Mouse (Mus musculus): ENCODE data around the gene Zbtb37. TPM values are rescaled to one million over a fixed set of nuclear protein-coding genes. Genes with fewer than 3 reads are reported as not detected.

The Zbtb37 gene
- total and polyA plus RNA-seq, 3 experiments = 0.21 to 11.1 (median 8.5) TPM

DNA sequence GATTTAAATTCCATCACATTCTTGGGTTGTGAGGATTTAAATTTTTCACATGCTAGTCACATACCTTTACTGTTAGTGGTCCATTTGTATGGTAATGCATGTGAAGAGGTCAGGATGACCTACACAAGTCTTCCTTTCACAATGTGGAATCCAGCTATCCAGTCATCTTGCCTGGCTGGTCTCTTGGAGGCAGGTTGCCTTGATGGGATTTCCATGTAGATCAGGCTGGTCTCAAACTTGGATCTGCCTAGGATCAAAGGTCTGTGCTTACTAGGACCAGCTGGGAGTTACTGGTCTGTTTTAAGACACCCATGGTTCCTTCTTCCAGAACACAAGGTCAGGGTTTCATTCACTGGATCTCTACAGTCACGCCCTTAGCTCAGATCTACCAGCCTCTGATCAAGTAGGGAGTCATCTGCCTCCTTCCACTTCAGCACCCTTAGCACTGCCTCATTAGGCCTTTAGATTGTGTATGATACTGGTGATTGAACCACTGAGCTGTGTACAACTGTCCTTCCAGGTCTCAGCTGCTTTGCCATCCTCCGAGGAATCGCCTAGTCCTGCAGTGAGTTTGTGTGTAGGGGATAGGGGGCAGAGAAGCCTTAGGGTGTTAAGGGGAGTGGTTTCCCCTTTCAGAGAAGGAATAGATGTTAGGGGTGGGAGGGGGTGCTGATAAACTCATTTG lies 5.2 kb upstream of the Zbtb37 start:
- ATAC-seq (ENCODE audit: extremely low read depth, insufficient number of reproducible peaks, low FRiP score, poor library complexity, severe bottlenecking) = peak; percentile 58
- Histone ChIP-seq H3K27me3 (ENCODE audit: insufficient read depth, low read length) (no peaks in the 10 kb centered on the region), H3K9me3 (replicated peaks) (no peaks in the 10 kb centered on the region), H3K4me3 (ENCODE audit: low read depth, low read length) (no peak overlapping the region), H3K36me3 (replicated peaks) (peaks cover 76% of the 10 kb centered on the region), H3K4me1 (ENCODE audit: insufficient read depth, low read depth, low read length) (peaks cover 16% of the 10 kb centered on the region)
- TF ChIP-seq CTCF (IDR thresholded peaks at IDR 0.05; ENCODE audit: low read depth, low read length) = no peak
- TF ChIP-seq POLR2AphosphoS5 (IDR thresholded peaks at IDR 0.05; ENCODE audit: insufficient replicate concordance, low read depth, low read length) = peak; percentile 98
- DNase-seq (ENCODE audit: low spot score) = peak; percentile 4

DNA sequence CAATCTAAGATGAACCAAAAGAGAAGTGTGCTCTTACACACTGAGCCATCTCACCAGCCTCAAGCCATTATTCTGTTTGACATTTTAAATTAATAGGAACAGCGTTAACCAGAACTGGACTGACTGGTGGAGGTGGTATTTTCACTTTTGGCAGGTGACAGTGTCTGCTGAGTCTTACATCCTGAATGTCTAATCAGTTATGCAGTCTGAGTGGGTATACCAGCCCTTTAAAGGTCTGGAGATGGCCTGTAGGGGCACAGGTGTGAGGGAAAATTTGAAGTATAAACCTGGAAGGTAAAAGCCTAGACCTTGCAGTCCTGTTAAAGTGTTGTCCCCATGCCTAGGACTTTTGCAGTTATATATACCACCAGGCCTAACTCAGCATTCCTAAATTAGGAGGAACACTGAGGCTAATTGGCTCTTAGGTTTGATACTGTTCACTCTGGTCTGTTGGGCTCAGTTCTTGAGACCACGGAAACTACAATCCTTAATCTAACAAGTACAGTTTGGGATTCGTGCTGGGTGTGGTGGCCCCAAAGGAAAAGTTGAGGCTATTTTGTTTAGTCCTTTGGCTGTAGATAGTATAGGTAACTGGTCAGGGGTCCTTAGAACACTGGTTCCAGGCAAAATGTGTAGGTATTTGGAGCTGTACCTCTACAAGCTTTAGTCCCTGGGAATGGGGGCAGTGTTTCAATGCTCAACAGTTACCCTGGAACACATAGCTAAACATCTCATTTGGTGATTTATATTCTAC lies 4.5 kb upstream of the Zbtb37 start:
- Histone ChIP-seq H3K27me3 (ENCODE audit: insufficient read depth, low read length) (no peaks in the 10 kb centered on the region), H3K36me3 (replicated peaks) (peaks cover 68% of the 10 kb centered on the region), H3K4me1 (ENCODE audit: insufficient read depth, low read depth, low read length) (peaks cover 17% of the 10 kb centered on the region), H3K9me3 (replicated peaks) (no peaks in the 10 kb centered on the region), H3K4me3 (ENCODE audit: low read depth, low read length) (no peak overlapping the region)
- TF ChIP-seq TAL1 (conservative IDR thresholded peaks at IDR 0.05; ENCODE audit: low read depth, low read length) (no peak), GATA1 (IDR thresholded peaks at IDR 0.05; ENCODE audit: borderline replicate concordance, low read length) (no peak), POLR2AphosphoS5 (IDR thresholded peaks at IDR 0.05; ENCODE audit: insufficient replicate concordance, low read depth, low read length) (no peak), GATA2 (IDR thresholded peaks at IDR 0.05; ENCODE audit: borderline replicate concordance, low read depth, low read length) (no peak), CTCF (IDR thresholded peaks at IDR 0.05; ENCODE audit: low read depth, low read length) (no peak)
- ATAC-seq (ENCODE audit: extremely low read depth, insufficient number of reproducible peaks, low FRiP score, poor library complexity, severe bottlenecking) (no peak), DNase-seq (ENCODE audit: low spot score) (no peak)

DNA sequence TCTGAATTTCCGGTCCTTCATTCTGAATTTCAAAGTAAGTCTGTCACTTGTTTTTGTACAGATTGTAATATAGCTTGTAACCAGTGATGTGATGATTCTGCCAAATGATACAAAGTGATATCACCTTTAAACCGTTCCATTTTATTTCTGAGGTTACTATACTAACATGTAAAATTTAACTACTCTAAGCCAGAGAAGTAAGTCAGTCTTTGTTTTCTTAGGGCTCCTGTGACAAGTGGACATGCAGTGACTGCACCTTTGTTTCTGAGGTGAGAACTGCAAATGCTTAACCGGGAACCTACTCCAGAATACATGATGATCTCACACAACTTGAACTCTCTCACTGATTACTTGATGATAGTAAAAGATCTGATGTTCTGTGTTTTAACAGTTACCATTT lies 3.4 kb upstream of the Zbtb37 start:
- no peak for ATAC-seq (ENCODE audit: extremely low read depth, insufficient number of reproducible peaks, low FRiP score, poor library complexity, severe bottlenecking)
- Histone ChIP-seq H3K9me3 (replicated peaks) (no peaks in the 10 kb centered on the region), H3K27me3 (ENCODE audit: insufficient read depth, low read length) (no peaks in the 10 kb centered on the region), H3K4me1 (ENCODE audit: insufficient read depth, low read depth, low read length) (peaks cover 28% of the 10 kb centered on the region), H3K36me3 (replicated peaks) (peaks cover 57% of the 10 kb centered on the region), H3K4me3 (ENCODE audit: low read depth, low read length) (peak overlapping the region; percentile 91)
- TF ChIP-seq GATA2 (IDR thresholded peaks at IDR 0.05; ENCODE audit: borderline replicate concordance, low read depth, low read length) (no peak), POLR2AphosphoS5 (IDR thresholded peaks at IDR 0.05; ENCODE audit: insufficient replicate concordance, low read depth, low read length) (no peak), GATA1 (IDR thresholded peaks at IDR 0.05; ENCODE audit: borderline replicate concordance, low read length) (no peak), CTCF (IDR thresholded peaks at IDR 0.05; ENCODE audit: low read depth, low read length) (no peak), TAL1 (conservative IDR thresholded peaks at IDR 0.05; ENCODE audit: low read depth, low read length) (no peak)
- no peak for DNase-seq (ENCODE audit: low spot score)

DNA sequence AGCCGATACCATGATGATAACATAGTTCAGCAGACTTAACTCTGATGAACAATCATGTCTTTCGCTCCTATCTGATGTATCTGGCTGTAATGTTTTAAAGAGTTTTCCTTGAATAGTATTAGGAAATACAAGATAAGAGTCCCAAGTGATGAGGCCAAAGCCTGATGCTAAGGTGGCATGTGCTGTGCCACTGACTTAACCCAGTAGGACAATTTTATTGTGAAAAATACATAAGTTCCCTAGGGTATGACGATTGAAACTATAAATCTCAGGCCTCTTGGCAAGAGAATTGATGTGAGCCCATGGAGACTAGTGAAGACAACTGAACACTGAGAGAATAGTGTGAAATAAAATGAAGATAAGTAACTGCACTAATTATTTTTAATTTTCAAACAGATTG lies 3.0 kb upstream of the Zbtb37 start:
- DNase-seq (ENCODE audit: low spot score) = no peak
- no peak for ATAC-seq (ENCODE audit: extremely low read depth, insufficient number of reproducible peaks, low FRiP score, poor library complexity, severe bottlenecking)
- H3K9me3 ChIP-seq (replicated peaks) = no peaks in the 10 kb centered on the region
- no peaks in the 10 kb centered on the region for H3K27me3 ChIP-seq (ENCODE audit: insufficient read depth, low read length)
- TF ChIP-seq CTCF (IDR thresholded peaks at IDR 0.05; ENCODE audit: low read depth, low read length) = no peak
- TF ChIP-seq GATA2 (IDR thresholded peaks at IDR 0.05; ENCODE audit: borderline replicate concordance, low read depth, low read length) = no peak
- TF ChIP-seq GATA1 (IDR thresholded peaks at IDR 0.05; ENCODE audit: borderline replicate concordance, low read length) = no peak
- no peak for TF ChIP-seq TAL1 (conservative IDR thresholded peaks at IDR 0.05; ENCODE audit: low read depth, low read length)
- TF ChIP-seq POLR2AphosphoS5 (IDR thresholded peaks at IDR 0.05; ENCODE audit: insufficient replicate concordance, low read depth, low read length) = no peak
- peaks cover 58% of the 10 kb centered on the region for H3K36me3 ChIP-seq (replicated peaks)
- H3K4me3 ChIP-seq (ENCODE audit: low read depth, low read length) = peak overlapping the region; percentile 91
- peaks cover 32% of the 10 kb centered on the region for H3K4me1 ChIP-seq (ENCODE audit: insufficient read depth, low read depth, low read length)

DNA sequence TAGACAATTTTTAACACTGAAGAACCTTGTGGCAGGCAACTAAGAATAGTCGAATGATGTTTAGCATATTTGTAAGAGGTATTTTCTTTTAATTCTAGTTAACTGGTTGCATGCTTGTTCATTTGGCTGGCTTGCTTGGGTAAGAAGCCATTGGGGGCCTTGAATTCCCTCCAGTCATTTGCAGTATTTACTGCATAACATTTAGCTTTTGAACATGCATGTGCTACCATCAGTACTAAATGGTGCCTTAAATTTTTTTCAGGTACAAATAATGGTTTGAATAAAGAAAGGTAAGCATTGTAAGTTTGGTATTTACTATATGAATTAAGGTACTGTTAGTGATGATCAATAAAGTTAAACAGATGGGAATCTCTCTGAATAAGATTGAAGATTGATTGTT lies 2.4 kb upstream of the Zbtb37 start:
- Histone ChIP-seq H3K9me3 (replicated peaks) (no peaks in the 10 kb centered on the region), H3K36me3 (replicated peaks) (peaks cover 60% of the 10 kb centered on the region), H3K4me3 (ENCODE audit: low read depth, low read length) (peak overlapping the region; percentile 91), H3K4me1 (ENCODE audit: insufficient read depth, low read depth, low read length) (peaks cover 35% of the 10 kb centered on the region), H3K27me3 (ENCODE audit: insufficient read depth, low read length) (no peaks in the 10 kb centered on the region)
- no peak for TF ChIP-seq POLR2AphosphoS5 (IDR thresholded peaks at IDR 0.05; ENCODE audit: insufficient replicate concordance, low read depth, low read length)
- TF ChIP-seq CTCF (IDR thresholded peaks at IDR 0.05; ENCODE audit: low read depth, low read length) = no peak
- ATAC-seq (ENCODE audit: extremely low read depth, insufficient number of reproducible peaks, low FRiP score, poor library complexity, severe bottlenecking) (no peak), DNase-seq (ENCODE audit: low spot score) (no peak)

DNA sequence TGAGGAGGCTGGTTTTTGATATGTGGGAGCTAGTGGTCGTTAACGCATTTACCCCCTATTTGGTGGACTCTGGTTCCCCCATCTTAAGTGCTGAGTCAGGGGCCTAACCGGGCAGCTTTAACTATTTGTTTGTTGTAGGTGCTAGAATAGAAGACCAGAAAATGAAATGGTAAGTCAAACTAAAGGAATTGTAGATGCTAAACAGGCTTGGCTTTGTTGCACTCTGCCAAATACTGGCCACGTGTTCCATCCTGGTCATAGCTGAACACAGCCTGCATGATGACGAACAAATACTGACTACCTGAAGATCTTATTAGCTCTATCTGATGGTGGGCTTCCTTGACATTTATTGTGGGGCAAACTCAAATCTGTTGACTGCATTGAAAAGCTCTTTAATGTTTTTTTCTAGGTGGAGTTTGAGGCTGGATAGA lies 1.8 kb upstream of the Zbtb37 start:
- no peak for DNase-seq (ENCODE audit: low spot score)
- Histone ChIP-seq H3K4me1 (ENCODE audit: insufficient read depth, low read depth, low read length) (peaks cover 35% of the 10 kb centered on the region), H3K36me3 (replicated peaks) (peaks cover 60% of the 10 kb centered on the region)

More for the DNA sequence above, 1.8 kb upstream of the Zbtb37 start:
- H3K4me3 ChIP-seq (ENCODE audit: low read depth, low read length) = peak overlapping the region; percentile 91
- no peaks in the 10 kb centered on the region for H3K9me3 ChIP-seq (replicated peaks)
- no peak for ATAC-seq (ENCODE audit: extremely low read depth, insufficient number of reproducible peaks, low FRiP score, poor library complexity, severe bottlenecking)
- H3K27me3 ChIP-seq (ENCODE audit: insufficient read depth, low read length) = no peaks in the 10 kb centered on the region
- TF ChIP-seq GATA1 (IDR thresholded peaks at IDR 0.05; ENCODE audit: borderline replicate concordance, low read length) = no peak
- TF ChIP-seq CTCF (IDR thresholded peaks at IDR 0.05; ENCODE audit: low read depth, low read length) = no peak
- TF ChIP-seq TAL1 (conservative IDR thresholded peaks at IDR 0.05; ENCODE audit: low read depth, low read length) = no peak
- TF ChIP-seq POLR2AphosphoS5 (IDR thresholded peaks at IDR 0.05; ENCODE audit: insufficient replicate concordance, low read depth, low read length) = peak; percentile 71; the same call in 1 of the 2 replicates
